Mouse (Mus musculus) ES-Bruce4 (cell line): ENCODE results near the gene Tceal8. TPM values are rescaled to one million over a fixed set of nuclear protein-coding genes. Genes with fewer than 3 reads are reported as not detected.
A peak's percentile ranks its signal among the peaks of the same experiment; 100 is the strongest.
"Not testable (repeated sequence)": the region's sequence is repeated elsewhere in the genome, so short reads cannot be mapped to it uniquely, and the experiment has no call there.

Experiments used
- H3K27ac ChIP-seq: 2 replicates; pipeline ENCODE4 v1.5.1; 2012; ENCODE audit warnings: low read length, inconsistent platforms; ENCODE audit not compliant: insufficient read depth
- H3K27me3 ChIP-seq: 2 replicates; pipeline ENCODE4 v1.6.1; 2012; ENCODE audit warnings: mild to moderate bottlenecking, low read length, inconsistent platforms; ENCODE audit not compliant: control insufficient read depth, poor library complexity, insufficient read depth, severe bottlenecking
- H3K36me3 ChIP-seq: 2 replicates; pipeline ENCODE4 v1.6.1; 2012; ENCODE audit warnings: inconsistent platforms, mild to moderate bottlenecking, low read length, moderate library complexity; ENCODE audit not compliant: control insufficient read depth, poor library complexity, insufficient read depth, severe bottlenecking
- H3K4me1 ChIP-seq: one replicate; pipeline ENCODE4 v1.8.1; 2011; ENCODE audit warnings: low read length; ENCODE audit not compliant: control insufficient read depth, insufficient read depth
- H3K4me3 ChIP-seq: 2 replicates; pipeline ENCODE4 v1.5.1; 2011; ENCODE audit warnings: low read depth, mild to moderate bottlenecking, low read length
- H3K9ac ChIP-seq: 2 replicates; pipeline ENCODE4 v1.6.1; 2012; ENCODE audit warnings: low read depth, mild to moderate bottlenecking, inconsistent platforms; ENCODE audit not compliant: poor library complexity, severe bottlenecking
- H3K9me3 ChIP-seq: replicated peaks from 2 replicates; pipeline ENCODE4 v1.6.1; 2012; ENCODE audit warnings: mild to moderate bottlenecking, low read length, inconsistent platforms; ENCODE audit not compliant: control insufficient read depth, poor library complexity, insufficient read depth, severe bottlenecking
- CTCF ChIP-seq: IDR thresholded peaks from one replicate; pipeline ENCODE4 v1.8.1; 2011; ENCODE audit warnings: low read depth, low read length
- EP300 ChIP-seq: IDR thresholded peaks from 2 replicates; pipeline ENCODE4 v1.6.1; 2011; ENCODE audit warnings: low read depth, low read length; ENCODE audit not compliant: insufficient read depth
- POLR2A ChIP-seq: IDR thresholded peaks from one replicate; pipeline ENCODE4 v1.8.1; 2011; ENCODE audit warnings: low read length; ENCODE audit not compliant: insufficient read depth
- polyA plus RNA-seq: library from polyadenylated mRNA; stranded (reverse); fragments of >200 nt; gene quantifications from 2 replicates; pipeline ENCODE4 v1.2.4, GENCODE M21; 2011; ENCODE audit warnings: low read depth; ENCODE audit not compliant: missing spikeins, insufficient read depth, insufficient read length

Gene Tceal8
- polyA plus RNA-seq, 1 experiment: 214 TPM

GRCm38 (mm10) chrX:136171189-136172117, 689 bp downstream of the Tceal8 start:
- H3K36me3 ChIP-seq: peaks cover 5% of the 10 kb centered on the region
- TF ChIP-seq EP300 (no peak), POLR2A (no peak), CTCF (no peak)
- peak overlapping the region; percentile 85 for H3K27ac ChIP-seq
- H3K4me1 ChIP-seq: no peaks in the 10 kb centered on the region
- no peaks in the 10 kb centered on the region for H3K27me3 ChIP-seq
- H3K9me3 ChIP-seq: no peaks in the 10 kb centered on the region
- peak overlapping the region; percentile 85 for H3K4me3 ChIP-seq
- H3K9ac ChIP-seq: peak overlapping the region; percentile 89

GRCm38 (mm10) chrX:136170625-136171024, 1.5 kb downstream of the Tceal8 start:
- Histone ChIP-seq H3K4me3 (peak overlapping the region; percentile 28), H3K9ac (no peak overlapping the region), H3K27ac (peak overlapping the region; percentile 71; the same call in 1 of the 2 replicates), H3K4me1 (no peaks in the 10 kb centered on the region), H3K27me3 (no peaks in the 10 kb centered on the region), H3K9me3 (no peaks in the 10 kb centered on the region), H3K36me3 (peaks cover 5% of the 10 kb centered on the region)
- TF ChIP-seq POLR2A (no peak), EP300 (no peak), CTCF (no peak)

GRCm38 (mm10) chrX:136144195-136144594, 27.9 kb downstream of the Tceal8 start:
- TF ChIP-seq CTCF (no peak), EP300 (no peak), POLR2A (no peak)
- H3K27ac ChIP-seq: no peak overlapping the region

GRCm38 (mm10) chrX:136143711-136144110, 28.4 kb downstream of the Tceal8 start:
- no peaks in the 10 kb centered on the region for H3K4me1 ChIP-seq
- H3K4me3 ChIP-seq: no peak overlapping the region
- no peaks in the 10 kb centered on the region for H3K27me3 ChIP-seq
- H3K27ac ChIP-seq: no peak overlapping the region
- H3K9ac ChIP-seq: no peak overlapping the region
- peaks cover 3% of the 10 kb centered on the region; the same call in 1 of the 2 replicates for H3K36me3 ChIP-seq
- TF ChIP-seq POLR2A: no peak
- no peak for TF ChIP-seq EP300
- no peak for TF ChIP-seq CTCF
- no peaks in the 10 kb centered on the region for H3K9me3 ChIP-seq

More at GRCm38 (mm10) chrX:136144195-136144594, 27.9 kb downstream of the Tceal8 start:
- H3K4me1 ChIP-seq: no peaks in the 10 kb centered on the region
- H3K9me3 ChIP-seq: no peaks in the 10 kb centered on the region
- no peak overlapping the region for H3K4me3 ChIP-seq
- H3K9ac ChIP-seq: no peak overlapping the region
- H3K27me3 ChIP-seq: no peaks in the 10 kb centered on the region
- H3K36me3 ChIP-seq: peaks cover 3% of the 10 kb centered on the region; the same call in 1 of the 2 replicates

- TF ChIP-seq POLR2A (no peak), CTCF (no peak), EP300 (no peak)
These were observed 30.8 kb downstream of the Tceal8 start for GRCm38 (mm10) chrX:136141385-136141784.

GRCm38 (mm10) chrX:136139640-136140004, 32.5 kb downstream of the Tceal8 start:
- not testable (repeated sequence) for H3K27me3 ChIP-seq, H3K9me3 ChIP-seq, H3K4me1 ChIP-seq, H3K36me3 ChIP-seq
- Histone ChIP-seq H3K27ac (peak overlapping the region; percentile 4; the same call in 1 of the 2 replicates), H3K9ac (peak overlapping the region; percentile 47), H3K4me3 (peak overlapping the region; percentile 86)

More at GRCm38 (mm10) chrX:136141385-136141784, 30.8 kb downstream of the Tceal8 start:
- H3K9me3 ChIP-seq: no peaks in the 10 kb centered on the region
- H3K4me3 ChIP-seq: no peak overlapping the region
- no peak overlapping the region for H3K9ac ChIP-seq
- no peak overlapping the region for H3K27ac ChIP-seq
- peaks cover 3% of the 10 kb centered on the region; the same call in 1 of the 2 replicates for H3K36me3 ChIP-seq
- no peaks in the 10 kb centered on the region for H3K4me1 ChIP-seq
- no peaks in the 10 kb centered on the region for H3K27me3 ChIP-seq

GRCm38 (mm10) chrX:136138827-136139639, 33.1 kb downstream of the Tceal8 start, which contains the start of gene Bex4:
Gene Bex4, plus strand, starts transcription at chrX:136138996.
- H3K4me3 ChIP-seq: peak within 1 kb of the TSS; percentile 86
- not testable (repeated sequence) for H3K36me3 ChIP-seq, H3K27me3 ChIP-seq, H3K9me3 ChIP-seq, H3K4me1 ChIP-seq
- peak within 1 kb of the TSS; percentile 4; the same call in 1 of the 2 replicates for H3K27ac ChIP-seq
- peak within 1 kb of the TSS; percentile 47 for H3K9ac ChIP-seq
